Mouse (Mus musculus) heart, adult 2 months (tissue): ENCODE data around the gene Ubac2. TPM values are rescaled to one million over a fixed set of nuclear protein-coding genes. Genes with fewer than 3 reads are reported as not detected.

Source experiments
- DNase-seq, 2 experiments: peaks; one replicate each; pipeline ENCODE4 v3.0.0; 2021
- H3K27ac ChIP-seq: fragments of 200-600 bp; 2 replicates; pipeline ENCODE4 v1.8.1; 2022
- H3K27me3 ChIP-seq: fragments of 200-500 bp; 2 replicates; pipeline ENCODE4 v1.6.1; 2012; ENCODE audit warnings: mild to moderate bottlenecking, low read length, inconsistent platforms, mixed read lengths; ENCODE audit not compliant: control insufficient read depth, insufficient read depth
- H3K36me3 ChIP-seq: fragments of 200-500 bp; 2 replicates; pipeline ENCODE4 v1.6.1; 2012; ENCODE audit warnings: low read length, inconsistent platforms; ENCODE audit not compliant: control insufficient read depth, insufficient read depth
- H3K4me1 ChIP-seq: fragments of 200-500 bp; 2 replicates; pipeline ENCODE4 v1.6.1; 2011; ENCODE audit warnings: low read length; ENCODE audit not compliant: control insufficient read depth, insufficient read depth
- H3K4me3 ChIP-seq: fragments of 200-600 bp; 2 replicates; pipeline ENCODE4 v1.8.1; 2022
- H3K79me2 ChIP-seq: fragments of 200-500 bp; replicated peaks from 2 replicates; pipeline ENCODE4 v1.6.1; 2012; ENCODE audit warnings: mild to moderate bottlenecking, inconsistent platforms, low read length, moderate library complexity, mixed read lengths; ENCODE audit not compliant: control insufficient read depth, insufficient read depth
- H3K9ac ChIP-seq: fragments of 200-500 bp; 2 replicates; pipeline ENCODE4 v1.6.1; 2012; ENCODE audit warnings: low read depth, mild to moderate bottlenecking, control low read depth, inconsistent platforms, low read length, mixed read lengths
- CTCF ChIP-seq: fragments of 200-600 bp; IDR thresholded peaks from 2 replicates; pipeline ENCODE4 v1.8.1; 2022; ENCODE audit warnings: antibody characterized with exemption, mild to moderate bottlenecking, moderate library complexity
- EP300 ChIP-seq: fragments of 200-500 bp; IDR thresholded peaks from 2 replicates; pipeline ENCODE4 v1.6.1; 2011; ENCODE audit warnings: low read depth, low read length, control low read depth; ENCODE audit not compliant: insufficient read depth
- POLR2A ChIP-seq: fragments of 200-500 bp; IDR thresholded peaks from 2 replicates; pipeline ENCODE4 v1.6.1; 2011; ENCODE audit warnings: mild to moderate bottlenecking, low read depth, low read length, control low read depth; ENCODE audit not compliant: insufficient read depth
- WGBS: fragments of 180-500 bp; shearing (Covaris S2); methylation state at CpG from one replicate; pipeline ENCODE4 v1.1.7; 2018; 5-methylcytosine and 5-hydroxymethylcytosine counted together
- intact Hi-C: fragments of 180-260 bp; cut with DNase I; formaldehyde crosslinking; loops from one replicate; pipeline ENCODE4 v1.15.1; 2025
- polyA plus RNA-seq: library from polyadenylated mRNA; depleted of rRNA; stranded (reverse); fragments of >200 nt; gene quantifications from 2 replicates; pipeline ENCODE4 v1.2.3, GENCODE M21; 2012
- total RNA-seq, 2 experiments: library from RNA; stranded (reverse); gene quantifications; 2 replicates each; pipeline ENCODE4 v1.2.3; 2021

Ubac2 gene
- total and polyA plus RNA-seq, 3 experiments = 30.4 to 37.0 (median 31.9) TPM

DNA sequence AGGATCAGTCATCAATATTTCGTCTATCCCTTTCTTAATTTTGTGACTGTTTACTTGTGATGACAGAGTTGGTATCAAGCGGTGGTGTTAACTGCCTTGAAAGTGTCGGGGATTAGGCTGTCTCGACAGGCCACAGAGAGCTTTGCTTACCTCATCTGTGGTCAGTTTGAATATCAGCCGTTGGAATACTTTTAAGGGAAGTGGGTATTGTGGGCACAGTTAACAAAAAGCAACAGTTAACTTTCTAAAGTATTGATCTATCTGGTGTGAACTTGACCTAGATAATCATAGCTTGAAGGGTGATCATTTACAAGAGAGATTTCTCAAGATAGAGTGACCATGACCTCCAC lies 56.2 kb downstream of the Ubac2 start:
- Histone ChIP-seq H3K4me3 (no peak overlapping the region), H3K27ac (no peak overlapping the region), H3K9ac (no peak overlapping the region), H3K27me3 (no peaks in the 10 kb centered on the region), H3K4me1 (peaks cover 11% of the 10 kb centered on the region), H3K79me2 (peaks cover 1% of the 10 kb centered on the region; the same call in 1 of the 2 replicates), H3K36me3 (peaks cover 5% of the 10 kb centered on the region)
- TF ChIP-seq EP300 (no peak), CTCF (no peak), POLR2A (no peak)
- DNase-seq = no peak
- intact Hi-C loops = loop anchor here (5.0 kb wide), 1 partner anchor 48 kb away; no protein-coding TSS in a partner anchor
- WGBS = 83% methylated on average over 5 of the region's 5 CpGs

DNA sequence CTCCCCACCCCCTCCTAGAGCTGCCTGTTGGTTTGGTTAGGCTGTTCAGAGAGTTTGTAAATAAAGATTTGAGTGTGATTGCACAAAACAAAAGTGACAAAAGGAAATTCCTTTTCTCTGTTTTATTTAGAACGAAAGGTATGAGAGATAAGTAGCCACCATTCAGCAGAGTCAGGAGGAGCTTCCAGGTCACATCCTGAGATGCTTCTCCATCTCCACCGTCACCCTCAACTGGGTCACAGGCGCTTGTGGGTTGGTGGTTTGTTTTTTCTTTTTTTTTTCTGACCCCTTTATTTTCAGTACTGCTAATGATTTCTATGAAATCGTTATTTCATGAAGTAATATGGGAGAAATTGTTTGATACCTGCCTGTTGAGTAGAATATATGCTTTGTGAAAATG lies 57.9 kb downstream of the Ubac2 start:
- Histone ChIP-seq H3K4me3 (no peak overlapping the region), H3K79me2 (peaks cover 1% of the 10 kb centered on the region; the same call in 1 of the 2 replicates), H3K9ac (no peak overlapping the region), H3K4me1 (peaks cover 7% of the 10 kb centered on the region), H3K27me3 (no peaks in the 10 kb centered on the region), H3K27ac (no peak overlapping the region), H3K36me3 (peaks cover 5% of the 10 kb centered on the region)
- no peak for DNase-seq
- intact Hi-C loops = no loop called here
- TF ChIP-seq POLR2A = no peak
- TF ChIP-seq CTCF = no peak
- no peak for TF ChIP-seq EP300
- 90% methylated on average over 4 of the region's 4 CpGs for WGBS

DNA sequence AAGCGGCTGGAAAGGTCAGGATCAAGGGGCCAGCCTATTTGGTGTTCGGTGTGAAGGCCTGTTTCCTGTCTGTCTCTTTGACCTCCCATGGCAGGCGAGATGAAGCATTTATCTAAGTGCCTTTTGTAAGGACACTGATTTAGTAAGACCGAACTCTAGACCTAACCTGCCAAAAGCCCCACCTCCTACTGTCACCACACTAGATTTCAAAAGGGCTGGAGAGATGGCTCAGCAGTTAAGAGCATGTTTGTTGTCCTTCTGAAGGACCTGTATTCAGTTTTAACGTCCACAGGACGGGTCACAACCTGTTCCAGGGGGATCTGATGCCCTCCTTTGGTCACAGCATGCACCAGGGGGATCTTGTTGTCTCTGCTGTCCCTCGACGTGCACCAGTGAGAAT lies 58.4 kb downstream of the Ubac2 start:
- Histone ChIP-seq H3K36me3 (peaks cover 5% of the 10 kb centered on the region), H3K27ac (no peak overlapping the region), H3K4me1 (peaks cover 7% of the 10 kb centered on the region), H3K79me2 (peaks cover 1% of the 10 kb centered on the region; the same call in 1 of the 2 replicates), H3K9ac (no peak overlapping the region), H3K27me3 (no peaks in the 10 kb centered on the region), H3K4me3 (no peak overlapping the region)
- peak in 1 of 2 experiments; percentile 8 for DNase-seq
- WGBS = 83% methylated on average over 8 of the region's 8 CpGs
- TF ChIP-seq POLR2A (no peak), EP300 (no peak), CTCF (no peak)
- intact Hi-C loops = no loop called here

DNA sequence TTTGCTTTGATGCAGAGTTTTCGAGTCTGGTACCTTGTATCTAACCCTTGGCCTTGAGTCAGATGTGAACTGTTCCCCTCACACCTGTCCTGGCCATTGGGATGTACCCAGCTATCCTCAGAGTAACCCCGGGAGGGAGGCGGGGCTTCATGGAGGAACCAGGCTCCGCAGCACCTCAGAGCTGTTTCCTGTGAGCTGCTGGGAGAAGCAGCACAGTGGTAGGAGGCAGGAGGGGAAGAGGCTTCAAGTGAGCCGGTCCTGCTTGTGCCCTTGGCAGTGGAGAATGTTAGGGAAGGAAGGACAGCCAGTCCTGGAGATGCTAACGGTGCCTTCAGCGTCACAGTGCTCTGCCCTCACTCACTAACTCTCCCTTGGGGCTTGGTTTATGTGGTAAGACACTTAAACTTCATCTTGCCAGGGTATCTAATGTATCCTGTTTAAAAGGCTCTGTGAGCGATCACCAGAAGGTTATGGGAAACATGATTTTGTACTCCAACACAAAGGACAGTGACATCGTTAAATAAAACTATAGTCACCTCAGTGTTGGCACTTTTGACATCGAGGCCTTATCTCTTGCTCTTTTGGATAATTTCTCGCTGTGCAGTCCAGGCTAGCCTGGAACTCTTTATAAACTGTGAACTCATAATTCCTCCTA lies 59.3 kb downstream of the Ubac2 start:
- WGBS = 53% methylated on average over 11 of the region's 11 CpGs
- Histone ChIP-seq H3K79me2 (peaks cover 1% of the 10 kb centered on the region; the same call in 1 of the 2 replicates), H3K27ac (peak overlapping the region; percentile 20), H3K27me3 (no peaks in the 10 kb centered on the region), H3K36me3 (peaks cover 5% of the 10 kb centered on the region), H3K9ac (no peak overlapping the region), H3K4me3 (no peak overlapping the region), H3K4me1 (peaks cover 7% of the 10 kb centered on the region)
- TF ChIP-seq CTCF = no peak
- no peak for TF ChIP-seq EP300
- no peak; the same call in 1 of the 2 replicates for TF ChIP-seq POLR2A
- DNase-seq = peak; percentile 32 to 45
- intact Hi-C loops = no loop called here

- H3K27me3 ChIP-seq = no peaks in the 10 kb centered on the region
- H3K79me2 ChIP-seq = peaks cover 1% of the 10 kb centered on the region; the same call in 1 of the 2 replicates
- peak overlapping the region; percentile 36 for H3K27ac ChIP-seq
- H3K4me1 ChIP-seq = peaks cover 7% of the 10 kb centered on the region
- H3K9ac ChIP-seq = no peak overlapping the region
- H3K4me3 ChIP-seq = no peak overlapping the region
- peaks cover 5% of the 10 kb centered on the region for H3K36me3 ChIP-seq
- peak in 1 of 2 experiments; percentile 19 for DNase-seq
- WGBS = 62% methylated on average over 11 of the region's 11 CpGs
- intact Hi-C loops = no loop called here
- no peak for TF ChIP-seq EP300
- no peak for TF ChIP-seq CTCF
- TF ChIP-seq POLR2A = no peak
Measured at GRCm38 (mm10) chr14:121938256-121939191, 60.1 kb downstream of the Ubac2 start.
